Mouse (Mus musculus) heart, embryonic 13.5 days (tissue): ENCODE results near the gene Piezo1. TPM values are rescaled to one million over a fixed set of nuclear protein-coding genes. Genes with fewer than 3 reads are reported as not detected.
A peak's percentile ranks its signal among the peaks of the same experiment; 100 is the strongest.

Source experiments
- ATAC-seq: fragments of 200-750 bp; cut with Nextera tagmentation; 2 replicates; pipeline ENCODE4 v1.8.0; 2017; ENCODE audit warnings: moderate TSS enrichment; ENCODE audit not compliant: insufficient number of reproducible peaks, low FRiP score, low TSS enrichment; ENCODE audit errors: extremely low read depth
- H3K27ac ChIP-seq: fragments of 300-500 bp; sonication (generic); replicated peaks from 2 replicates; pipeline ENCODE4 v1.5.1; 2015; ENCODE audit warnings: moderate library complexity, mild to moderate bottlenecking, inconsistent platforms
- H3K27me3 ChIP-seq: fragments of 300-500 bp; sonication (generic); replicated peaks from 2 replicates; pipeline ENCODE4 v1.6.1; 2015; ENCODE audit warnings: mild to moderate bottlenecking, inconsistent platforms
- H3K36me3 ChIP-seq: fragments of 300-500 bp; sonication (generic); 2 replicates; pipeline ENCODE4 v1.6.1; 2015; ENCODE audit warnings: mild to moderate bottlenecking, inconsistent platforms
- H3K4me1 ChIP-seq: fragments of 300-500 bp; sonication (generic); 2 replicates; pipeline ENCODE4 v1.6.1; 2015; ENCODE audit warnings: inconsistent platforms
- H3K4me2 ChIP-seq: fragments of 300-500 bp; sonication (generic); 2 replicates; pipeline ENCODE4 v1.6.1; 2015; ENCODE audit warnings: inconsistent platforms, mild to moderate bottlenecking, moderate library complexity
- H3K4me3 ChIP-seq: fragments of 300-500 bp; sonication (generic); 2 replicates; pipeline ENCODE4 v1.5.1; 2015; ENCODE audit warnings: moderate library complexity, mild to moderate bottlenecking, inconsistent platforms
- H3K9ac ChIP-seq: fragments of 300-500 bp; sonication (generic); 2 replicates; pipeline ENCODE4 v1.6.1; 2015; ENCODE audit warnings: inconsistent platforms, mild to moderate bottlenecking, moderate library complexity
- H3K9me3 ChIP-seq: fragments of 300-500 bp; sonication (generic); 2 replicates; pipeline ENCODE4 v1.6.1; 2016; ENCODE audit warnings: inconsistent platforms
- WGBS: fragments of 180-500 bp; shearing (Covaris S2); methylation state at CpG from one replicate; pipeline ENCODE4 v1.1.7; 2015; ENCODE audit warnings: mixed read lengths; 5-methylcytosine and 5-hydroxymethylcytosine counted together
- polyA plus RNA-seq: library from polyadenylated mRNA; unstranded; fragments of >200 nt; fragmentation: Nextera tagmentation; extraction: Ambion mirVana; gene quantifications from 2 replicates; pipeline ENCODE4 v1.2.1, GENCODE M21; 2015

Piezo1 gene
- polyA plus RNA-seq, 1 experiment from 2014 or later: 15.4 TPM

GRCm38 (mm10) chr8:122445203-122445602 lies 105.9 kb downstream of the Piezo1 start:
- Histone ChIP-seq H3K36me3 (no peaks in the 10 kb centered on the region), H3K27ac (peak overlapping the region; percentile 99), H3K4me1 (peaks cover 34% of the 10 kb centered on the region), H3K4me2 (peak overlapping the region; percentile 100), H3K4me3 (peak overlapping the region; percentile 82), H3K9me3 (no peaks in the 10 kb centered on the region), H3K27me3 (no peaks in the 10 kb centered on the region), H3K9ac (peak overlapping the region; percentile 92)
- 52% methylated on average over 3 of the region's 3 CpGs for WGBS
- ATAC-seq: no peak

- no peaks in the 10 kb centered on the region for H3K27me3 ChIP-seq
- H3K9ac ChIP-seq: peak overlapping the region; percentile 92
- H3K4me1 ChIP-seq: peaks cover 30% of the 10 kb centered on the region
- H3K36me3 ChIP-seq: peaks cover 7% of the 10 kb centered on the region
- no peaks in the 10 kb centered on the region for H3K9me3 ChIP-seq
- 0 out of 2 replicates have a peak, but pooled peaks have one; percentile 15 for ATAC-seq
- peak overlapping the region; percentile 99 for H3K27ac ChIP-seq
- H3K4me2 ChIP-seq: peak overlapping the region; percentile 100
- peak overlapping the region; percentile 82 for H3K4me3 ChIP-seq
- WGBS: 9% methylated on average over 19 of the region's 19 CpGs
Observed at GRCm38 (mm10) chr8:122444058-122444748, 106.9 kb downstream of the Piezo1 start.

- peaks cover 31% of the 10 kb centered on the region for H3K4me1 ChIP-seq
- no peaks in the 10 kb centered on the region for H3K27me3 ChIP-seq
- no peaks in the 10 kb centered on the region for H3K9me3 ChIP-seq
- WGBS: under 1% methylated on average over 47 of the region's 47 CpGs
- peak within 1 kb of the TSS; percentile 82 for H3K4me3 ChIP-seq
- H3K9ac ChIP-seq: peak within 1 kb of the TSS; percentile 92
- peak within 1 kb of the TSS; percentile 100 for H3K4me2 ChIP-seq
- peak within 1 kb of the TSS; percentile 99 for H3K27ac ChIP-seq
- ATAC-seq: peak; percentile 95
- H3K36me3 ChIP-seq: peaks cover 8% of the 10 kb centered on the region
Observed at GRCm38 (mm10) chr8:122443262-122444006, 107.7 kb downstream of the Piezo1 start, which contains the start of gene Mvd. Gene Mvd, minus strand, starts transcription at chr8:122443422.

GRCm38 (mm10) chr8:122442781-122443180 lies 108.3 kb downstream of the Piezo1 start:
- no peaks in the 10 kb centered on the region for H3K9me3 ChIP-seq
- no peak for ATAC-seq
- no peaks in the 10 kb centered on the region for H3K27me3 ChIP-seq
- WGBS: under 1% methylated on average over 12 of the region's 12 CpGs
- H3K36me3 ChIP-seq: peaks cover 12% of the 10 kb centered on the region
- peak overlapping the region; percentile 82 for H3K4me3 ChIP-seq
- H3K27ac ChIP-seq: peak overlapping the region; percentile 82
- H3K4me1 ChIP-seq: peaks cover 37% of the 10 kb centered on the region
- H3K4me2 ChIP-seq: peak overlapping the region; percentile 100
- peak overlapping the region; percentile 91 for H3K9ac ChIP-seq

GRCm38 (mm10) chr8:122442356-122442755 lies 108.8 kb downstream of the Piezo1 start:
- peak overlapping the region; percentile 82; the same call in 1 of the 2 replicates for H3K27ac ChIP-seq
- H3K27me3 ChIP-seq: no peaks in the 10 kb centered on the region
- 26% methylated on average over 7 of the region's 7 CpGs for WGBS
- peak overlapping the region; percentile 100 for H3K4me2 ChIP-seq
- peak overlapping the region; percentile 82 for H3K4me3 ChIP-seq
- no peaks in the 10 kb centered on the region for H3K9me3 ChIP-seq
- peak overlapping the region; percentile 91 for H3K9ac ChIP-seq
- peaks cover 16% of the 10 kb centered on the region for H3K36me3 ChIP-seq
- no peak for ATAC-seq
- H3K4me1 ChIP-seq: peaks cover 41% of the 10 kb centered on the region

GRCm38 (mm10) chr8:122441326-122441725 lies 109.8 kb downstream of the Piezo1 start:
- H3K9me3 ChIP-seq: no peaks in the 10 kb centered on the region
- H3K36me3 ChIP-seq: peaks cover 26% of the 10 kb centered on the region
- H3K4me3 ChIP-seq: no peak overlapping the region
- H3K27me3 ChIP-seq: no peaks in the 10 kb centered on the region
- ATAC-seq: no peak
- H3K9ac ChIP-seq: no peak overlapping the region
- H3K4me1 ChIP-seq: peaks cover 41% of the 10 kb centered on the region
- H3K4me2 ChIP-seq: no peak overlapping the region
- no peak overlapping the region for H3K27ac ChIP-seq
- WGBS: 89% methylated on average over 1 of the region's 1 CpGs

- no peak for ATAC-seq
- H3K9ac ChIP-seq: no peak overlapping the region
- no peak overlapping the region for H3K27ac ChIP-seq
- WGBS: 87% methylated on average over 16 of the region's 16 CpGs
- H3K36me3 ChIP-seq: peaks cover 46% of the 10 kb centered on the region
- no peak overlapping the region for H3K4me3 ChIP-seq
- H3K9me3 ChIP-seq: no peaks in the 10 kb centered on the region
- H3K4me2 ChIP-seq: no peak overlapping the region
- no peaks in the 10 kb centered on the region for H3K27me3 ChIP-seq
- H3K4me1 ChIP-seq: peaks cover 21% of the 10 kb centered on the region
Observed at GRCm38 (mm10) chr8:122439336-122439735, 111.8 kb downstream of the Piezo1 start.

GRCm38 (mm10) chr8:122437708-122438331 lies 113.3 kb downstream of the Piezo1 start:
- H3K9ac ChIP-seq: peak overlapping the region; percentile 33
- peaks cover 56% of the 10 kb centered on the region for H3K36me3 ChIP-seq
- 82% methylated on average over 13 of the region's 13 CpGs for WGBS
- H3K27ac ChIP-seq: peak overlapping the region; percentile 63
- peaks cover 23% of the 10 kb centered on the region for H3K4me1 ChIP-seq
- ATAC-seq: no peak
- H3K27me3 ChIP-seq: no peaks in the 10 kb centered on the region
- no peak overlapping the region for H3K4me3 ChIP-seq
- no peaks in the 10 kb centered on the region for H3K9me3 ChIP-seq
- peak overlapping the region; percentile 8; the same call in 1 of the 2 replicates for H3K4me2 ChIP-seq

GRCm38 (mm10) chr8:122436586-122437125 lies 114.5 kb downstream of the Piezo1 start:
- Histone ChIP-seq H3K4me1 (peaks cover 28% of the 10 kb centered on the region), H3K27ac (no peak overlapping the region), H3K4me2 (no peak overlapping the region), H3K27me3 (no peaks in the 10 kb centered on the region), H3K36me3 (peaks cover 56% of the 10 kb centered on the region), H3K9ac (no peak overlapping the region), H3K9me3 (no peaks in the 10 kb centered on the region), H3K4me3 (no peak overlapping the region)
- no peak for ATAC-seq
- WGBS: 76% methylated on average over 20 of the region's 20 CpGs

- ATAC-seq: no peak
- peaks cover 56% of the 10 kb centered on the region for H3K36me3 ChIP-seq
- no peak overlapping the region for H3K27ac ChIP-seq
- H3K27me3 ChIP-seq: no peaks in the 10 kb centered on the region
- H3K9ac ChIP-seq: no peak overlapping the region
- no peak overlapping the region for H3K4me3 ChIP-seq
- 93% methylated on average over 9 of the region's 9 CpGs for WGBS
- H3K4me2 ChIP-seq: no peak overlapping the region
- peaks cover 30% of the 10 kb centered on the region for H3K4me1 ChIP-seq
- no peaks in the 10 kb centered on the region for H3K9me3 ChIP-seq
Observed at GRCm38 (mm10) chr8:122436146-122436545, 115.0 kb downstream of the Piezo1 start.

GRCm38 (mm10) chr8:122435375-122435774 lies 115.8 kb downstream of the Piezo1 start:
- Histone ChIP-seq H3K4me2 (no peak overlapping the region), H3K27ac (no peak overlapping the region), H3K4me1 (peaks cover 30% of the 10 kb centered on the region), H3K36me3 (peaks cover 56% of the 10 kb centered on the region), H3K9me3 (no peaks in the 10 kb centered on the region), H3K4me3 (no peak overlapping the region), H3K27me3 (no peaks in the 10 kb centered on the region), H3K9ac (no peak overlapping the region)
- 86% methylated on average over 6 of the region's 6 CpGs for WGBS
- no peak for ATAC-seq
